In the genomic region with DNA sequence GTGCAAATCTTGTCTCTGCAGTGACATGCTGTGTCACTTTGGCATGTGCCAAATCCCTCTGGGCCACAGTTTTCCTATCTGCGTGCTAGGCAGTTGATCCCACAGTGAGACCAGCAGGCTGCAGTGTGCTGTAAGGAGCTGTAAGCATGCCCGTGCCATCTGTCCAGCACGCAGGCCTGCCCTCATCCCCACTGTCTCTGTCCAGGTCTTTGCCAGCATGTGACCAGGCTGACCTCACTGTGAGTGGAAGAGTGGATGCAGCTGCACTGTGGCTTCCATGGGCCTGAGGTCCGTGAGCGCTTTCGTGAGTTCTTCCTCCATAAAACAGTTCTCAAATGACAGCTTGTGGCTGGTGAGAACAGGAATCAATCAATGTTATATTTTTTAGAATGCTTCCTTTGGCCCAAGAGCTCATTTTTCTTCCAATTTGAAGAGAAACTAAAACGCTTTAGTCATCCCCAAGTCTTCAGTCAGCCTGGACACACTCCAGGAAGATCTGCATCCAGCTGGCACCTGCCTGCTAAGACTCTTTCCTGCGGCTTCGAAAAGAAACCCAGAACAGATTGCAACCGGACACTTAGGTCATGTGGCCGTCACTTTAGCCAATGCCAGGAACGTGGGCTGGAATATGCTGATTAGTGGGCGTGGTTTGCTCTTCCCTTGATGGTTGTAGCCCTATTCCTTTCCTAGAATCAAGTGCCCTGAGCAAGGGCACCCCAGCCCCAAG, we compare ENCODE assay signal across 9 mouse cellular contexts. TPM values are rescaled to one million over a fixed set of nuclear protein-coding genes. Genes with fewer than 3 reads are reported as not detected.
DNase-seq lines count a peak whose midpoint lies in the region; ATAC-seq and TF ChIP-seq lines count a peak whose summit lies in the region.
"Had no signal": no experiment of that assay in that cellular context is flagged by ENCODE, and none has a peak within 500 bp of the region (broad histone marks: within the 10 kb centered on the region; RNA-seq: fewer than 3 reads in every experiment).

No protein-coding gene starts in this region.

- CTCF ChIA-PET in Patski (lab: Charles Lee), result no interaction called here

- no peaks in the 10 kb centered on the region for H3K36me3 ChIP-seq in liver, embryonic 16.5 days (ENCODE audit: control insufficient read depth, insufficient read depth)

- H3K4me1 ChIP-seq in liver, embryonic 16.5 days (ENCODE audit: control insufficient read depth, low read depth, low read length), result no peaks in the 10 kb centered on the region

- TF ChIP-seq CTCF in Patski (IDR thresholded peaks at IDR 0.05), result no peak

- H3K9ac ChIP-seq in liver, embryonic 16.5 days (ENCODE audit: low read depth, low read length), result no peak overlapping the region

- peak overlapping the region; percentile 25; the same call in 1 of the 2 replicates for H3K4me2 ChIP-seq in liver, embryonic 16.5 days (ENCODE audit: low read depth, low read length)

- H3K27me3 ChIP-seq in Patski, result no peaks in the 10 kb centered on the region
- H3K27me3 ChIP-seq in liver, embryonic 16.5 days (ENCODE audit: control insufficient read depth, insufficient read depth, low read depth, low read length), result no peaks in the 10 kb centered on the region

- H3K27ac ChIP-seq in liver, embryonic 16.5 days (ENCODE audit: low read length), result no peak overlapping the region
- H3K27ac ChIP-seq: macrophage had no signal

- ATAC-seq in Patski, result peak; percentile 71
- ATAC-seq in frontal cortex, adult (ENCODE audit: low TSS enrichment), result peak; percentile 80
- ATAC-seq in liver, embryonic 16.5 days (ENCODE audit: low read depth), result peak; percentile 39; the same call in 1 of the 2 replicates
- ATAC-seq in erythroid progenitor cell, adult 5-6 weeks (replicated peaks; ENCODE audit: low FRiP score, poor library complexity, severe bottlenecking), result no peak

- intact Hi-C loops in heart, postnatal 36 days (cut with DNase I), result loop anchor here (5.0 kb wide), 1 partner anchor 127 kb away; a partner anchor contains a TSS

- 18% methylated on average over 13 of the region's 13 CpGs for WGBS in liver, embryonic 16.5 days (ENCODE audit: insufficient replicate concordance)

- POLR2A ChIA-PET in Patski (lab: Charles Lee), result interaction anchor here (0.6 kb wide), 1 partner anchor 545 kb away, joined by 4 read pairs; no protein-coding TSS in a partner anchor

- no peaks in the 10 kb centered on the region for H3K9me3 ChIP-seq in liver, embryonic 16.5 days (replicated peaks; ENCODE audit: control insufficient read depth, low read length)

- peak; percentile 49 for DNase-seq in Patski (ENCODE audit: low read depth, low spot score)
- peak; percentile 94 for DNase-seq in cerebellum, adult 9-10 months
- peak; percentile 74 to 78 for DNase-seq in heart, postnatal 36 days
- peak; percentile 72 for DNase-seq in layer of hippocampus, adult 11-12 months (ENCODE audit: low spot score)
- DNase-seq in ovary, postnatal 10 days (ENCODE audit: low spot score), result peak; percentile 31

- in situ Hi-C loops in Patski (cut with MboI; ENCODE audit: low pct_unique_long_range_greater_than_20kb), result no loop called here

- H3K4me3 ChIP-seq in liver, embryonic 16.5 days (ENCODE audit: low read depth, low read length), result no peak overlapping the region

RNA-seq across cellular contexts. Expression of a gene that starts 46.1 kb away (rescaled TPM):
- polyA plus RNA-seq in Patski (2021), result 71.8 TPM
- 10 to 100 TPM; 30.3 to 38.9 TPM for total RNA-seq in heart, postnatal 36 days (2021)
- 13.4 and 13.7 TPM in 2 replicates for polyA plus RNA-seq in liver, embryonic 16.5 days (2015; fragmentation: Nextera tagmentation; extraction: Ambion mirVana)
- 79.3 and 158 TPM in 2 replicates for total RNA-seq in erythroid progenitor cell, adult 5-6 weeks (2015; ENCODE audit: low replicate concordance)
- total RNA-seq in erythroid progenitor cell, adult 5-6 weeks (2017; ENCODE audit: low replicate concordance), result 140 and 149 TPM in 2 replicates

Comparison
In these comparisons a context has a peak if more than half of its experiments do, and no peak if none do; other contexts are left out.
1. DNase-seq: peak in every context shown above with its lines; median percentile 94 in cerebellum, adult 9-10 months; 76 in heart, postnatal 36 days; 72 in layer of hippocampus, adult 11-12 months; 49 in Patski; 31 in ovary, postnatal 10 days.